Mouse (Mus musculus): ENCODE results near the gene Wdr66. TPM values are rescaled to one million over a fixed set of nuclear protein-coding genes. Genes with fewer than 3 reads are reported as not detected.
A peak's percentile ranks its signal among the peaks of the same experiment; 100 is the strongest.
"Not testable (repeated sequence)": the region's sequence is repeated elsewhere in the genome, so short reads cannot be mapped to it uniquely, and the experiment has no call there.

Wdr66 gene
- 0.84 and 1.00 TPM in 2 replicates for polyA plus RNA-seq (2015; fragmentation: Nextera tagmentation; extraction: Ambion mirVana)

DNA sequence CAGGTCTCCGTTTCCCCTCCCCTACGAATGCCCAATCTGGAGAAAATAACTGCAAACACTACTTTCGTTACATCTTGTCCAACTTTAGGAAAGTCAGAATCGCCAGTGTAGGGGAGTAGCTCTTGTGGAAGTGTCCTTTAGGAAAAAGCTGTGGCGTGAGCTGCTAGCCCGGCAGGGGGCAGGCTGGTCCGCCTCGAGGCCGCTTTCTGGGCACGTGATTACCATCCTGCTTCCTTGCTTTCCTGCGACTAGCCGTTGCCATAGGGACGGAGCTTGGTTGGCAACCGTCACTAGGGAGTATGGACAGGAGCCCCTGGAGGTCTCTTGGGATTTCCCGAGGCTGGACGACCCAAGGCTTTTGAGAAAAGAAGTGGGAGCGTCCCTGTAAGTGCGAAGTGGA lies at the start of gene Wdr66:
Gene Wdr66 (plus strand): TSS at position 269 of the 400 bp plus-strand sequence.
- Histone ChIP-seq H3K4me1 (peaks cover 9% of the 10 kb centered on the region; the same call in 1 of the 2 replicates), H3K36me3 (peaks cover 5% of the 10 kb centered on the region; the same call in 1 of the 2 replicates), H3K9me3 (no peaks in the 10 kb centered on the region), H3K9ac (no peak within 1 kb of the TSS), H3K4me3 (peak within 1 kb of the TSS; percentile 16; the same call in 1 of the 2 replicates), H3K27me3 (no peaks in the 10 kb centered on the region), H3K4me2 (peak within 1 kb of the TSS; percentile 53), H3K27ac (no peak within 1 kb of the TSS)
- peak; percentile 91; the same call in 1 of the 2 replicates for ATAC-seq (ENCODE audit: borderline replicate concordance, extremely low read depth, low FRiP score, low TSS enrichment)
- WGBS: 2% methylated on average over 18 of the region's 18 CpGs

DNA sequence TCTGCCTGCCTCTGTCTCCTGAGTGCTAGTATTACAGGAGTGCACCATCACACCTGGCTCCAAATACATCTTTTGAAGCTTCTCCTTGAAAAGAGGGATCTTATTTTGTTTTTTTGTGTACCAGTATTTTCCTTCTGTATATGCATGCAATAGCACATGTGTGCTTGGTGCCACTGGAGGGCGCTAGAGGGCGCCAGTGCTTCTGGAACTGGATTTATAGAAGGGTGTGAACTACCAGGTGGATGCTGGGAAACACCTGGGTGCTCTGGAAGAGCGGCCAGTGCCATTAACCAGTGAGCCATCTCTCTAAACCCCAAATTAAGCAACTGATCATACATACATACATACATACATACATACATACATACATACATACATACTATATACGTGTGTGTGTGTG lies 49.1 kb upstream of the Wdr66 start:
- not testable (repeated sequence) for H3K9me3 ChIP-seq; H3K36me3 ChIP-seq; ATAC-seq (ENCODE audit: borderline replicate concordance, extremely low read depth, low FRiP score, low TSS enrichment); H3K27me3 ChIP-seq; H3K4me1 ChIP-seq; H3K9ac ChIP-seq; H3K4me3 ChIP-seq; H3K27ac ChIP-seq; H3K4me2 ChIP-seq
- 46% methylated on average over 4 of the region's 4 CpGs for WGBS

DNA sequence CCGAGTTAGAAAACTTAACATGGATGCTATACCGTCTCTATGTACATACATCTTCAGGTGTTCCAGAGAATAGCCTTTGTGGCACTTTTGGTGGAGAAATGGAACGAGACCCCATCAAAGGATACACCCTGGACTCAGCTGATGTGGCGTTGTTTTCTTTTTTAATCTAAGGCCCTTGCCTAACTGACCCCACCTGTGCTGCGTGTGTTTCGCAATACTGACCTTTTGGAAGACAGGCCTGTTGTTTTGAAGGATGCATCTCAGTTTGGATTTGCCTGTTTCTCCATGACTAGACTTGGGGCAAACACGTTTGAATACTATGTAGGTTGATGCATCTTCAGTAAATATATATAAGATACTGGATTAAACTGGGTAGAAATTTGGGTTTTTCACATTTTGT lies 48.3 kb upstream of the Wdr66 start:
- not testable (repeated sequence) for H3K4me2 ChIP-seq; H3K4me1 ChIP-seq; H3K9me3 ChIP-seq; H3K27ac ChIP-seq; H3K27me3 ChIP-seq; H3K36me3 ChIP-seq; ATAC-seq (ENCODE audit: borderline replicate concordance, extremely low read depth, low FRiP score, low TSS enrichment); H3K4me3 ChIP-seq; H3K9ac ChIP-seq
- 81% methylated on average over 7 of the region's 7 CpGs for WGBS

DNA sequence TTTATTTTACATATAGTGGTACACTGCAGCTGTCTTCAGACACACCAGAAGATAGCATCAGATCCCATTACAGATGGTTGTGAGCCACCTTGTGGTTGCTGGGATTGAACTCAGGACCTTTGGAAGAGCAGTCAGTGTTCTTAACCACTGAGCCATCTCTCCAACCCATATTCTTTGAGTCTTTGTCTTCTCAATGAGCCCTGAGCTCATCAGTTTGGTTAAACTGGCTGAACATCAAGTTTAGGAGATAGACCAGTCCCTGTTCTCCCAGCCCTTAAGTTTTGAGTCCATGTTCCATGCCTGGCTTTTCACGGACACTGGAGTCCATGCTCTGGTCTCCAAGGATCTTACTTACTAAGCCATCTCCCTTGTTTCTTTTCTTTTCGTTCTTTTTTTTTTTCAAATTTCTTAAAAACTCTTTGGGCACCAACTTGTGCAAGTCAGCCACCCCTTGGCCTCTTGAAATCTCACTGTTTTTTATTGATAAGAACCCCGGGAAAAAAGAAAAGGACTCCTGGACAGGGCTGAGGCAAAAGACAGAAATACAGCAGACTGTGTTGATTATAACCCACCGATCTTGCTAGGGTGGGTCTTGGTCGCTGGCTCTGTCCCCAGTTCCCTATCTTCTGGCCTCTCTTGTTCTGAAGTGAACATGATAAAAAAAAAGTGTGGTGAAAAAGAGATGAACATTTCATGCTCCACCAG lies 29.4 kb upstream of the Wdr66 start:
- H3K27ac ChIP-seq; H3K27me3 ChIP-seq; H3K36me3 ChIP-seq; ATAC-seq (ENCODE audit: borderline replicate concordance, extremely low read depth, low FRiP score, low TSS enrichment); H3K4me1 ChIP-seq; H3K9ac ChIP-seq; H3K4me2 ChIP-seq; H3K4me3 ChIP-seq; H3K9me3 ChIP-seq: not testable (repeated sequence)
- WGBS: 79% methylated on average over 4 of the region's 5 CpGs

DNA sequence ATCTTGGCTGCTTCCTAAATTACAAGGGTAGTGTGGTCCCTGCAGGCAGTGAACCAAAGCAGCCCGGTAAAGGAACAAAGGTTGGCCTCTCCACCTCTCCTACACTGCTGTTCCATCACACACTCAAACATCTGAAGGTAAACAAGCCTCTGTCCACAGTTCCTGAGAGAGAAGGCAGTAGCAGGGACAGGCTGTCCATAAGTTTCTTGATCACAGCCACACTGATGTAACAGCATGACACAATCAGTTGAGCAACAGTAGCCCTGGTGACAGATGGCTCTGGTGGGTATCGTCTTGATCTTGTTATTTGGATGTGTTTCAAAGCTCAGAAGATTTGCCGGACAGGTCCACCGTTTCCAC lies 28.9 kb upstream of the Wdr66 start:
- Histone ChIP-seq H3K27me3 (no peaks in the 10 kb centered on the region), H3K27ac (no peak overlapping the region), H3K4me3 (no peak overlapping the region), H3K9me3 (no peaks in the 10 kb centered on the region), H3K4me1 (no peaks in the 10 kb centered on the region), H3K36me3 (no peaks in the 10 kb centered on the region), H3K9ac (no peak overlapping the region), H3K4me2 (no peak overlapping the region)
- 61% methylated on average over 4 of the region's 4 CpGs for WGBS
- no peak for ATAC-seq (ENCODE audit: borderline replicate concordance, extremely low read depth, low FRiP score, low TSS enrichment)

DNA sequence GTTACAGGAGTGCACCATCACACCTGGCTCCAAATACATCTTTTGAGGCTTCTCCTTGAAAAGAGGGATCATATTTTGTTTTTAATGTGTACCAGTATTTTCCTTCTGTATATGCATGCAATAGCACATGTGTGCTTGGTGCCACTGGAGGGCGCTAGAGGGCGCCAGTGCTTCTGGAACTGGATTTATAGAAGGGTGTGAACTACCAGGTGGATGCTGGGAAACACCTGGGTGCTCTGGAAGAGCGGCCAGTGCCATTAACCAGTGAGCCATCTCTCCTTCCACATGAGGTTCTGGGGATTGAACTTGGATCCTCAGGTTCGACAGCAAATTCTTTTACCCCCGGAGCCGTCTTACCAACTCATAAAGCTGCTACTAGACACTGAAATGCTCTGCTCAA lies 28.0 kb upstream of the Wdr66 start:
- 50% methylated on average over 6 of the region's 6 CpGs for WGBS
- H3K9ac ChIP-seq; H3K4me3 ChIP-seq; H3K36me3 ChIP-seq; ATAC-seq (ENCODE audit: borderline replicate concordance, extremely low read depth, low FRiP score, low TSS enrichment); H3K27me3 ChIP-seq; H3K4me1 ChIP-seq; H3K9me3 ChIP-seq; H3K27ac ChIP-seq; H3K4me2 ChIP-seq: not testable (repeated sequence)

DNA sequence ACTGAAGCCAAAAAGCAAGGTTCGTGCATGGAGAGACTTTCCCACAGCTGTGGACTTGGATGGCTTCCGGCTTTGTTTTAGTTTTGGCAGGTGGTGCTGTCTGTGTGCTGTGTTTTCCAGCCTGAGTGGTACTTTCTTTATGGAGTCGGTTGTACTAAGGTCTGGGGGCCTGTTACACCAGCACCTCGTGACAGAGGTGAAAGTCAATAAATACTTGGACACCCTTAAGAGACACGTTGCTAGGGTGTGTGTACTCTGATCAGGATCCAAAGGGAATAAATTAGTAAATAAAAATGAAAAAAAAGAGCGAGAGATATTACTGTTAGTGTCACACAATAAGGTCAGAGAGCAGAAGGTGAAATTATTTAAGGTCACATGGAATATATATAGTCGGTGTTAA lies 25.1 kb upstream of the Wdr66 start:
- ATAC-seq (ENCODE audit: borderline replicate concordance, extremely low read depth, low FRiP score, low TSS enrichment): no peak
- Histone ChIP-seq H3K4me3 (no peak overlapping the region), H3K9ac (no peak overlapping the region), H3K27ac (no peak overlapping the region), H3K4me1 (peaks cover 10% of the 10 kb centered on the region), H3K9me3 (no peaks in the 10 kb centered on the region), H3K36me3 (no peaks in the 10 kb centered on the region), H3K4me2 (no peak overlapping the region), H3K27me3 (no peaks in the 10 kb centered on the region)
- 81% methylated on average over 7 of the region's 7 CpGs for WGBS

DNA sequence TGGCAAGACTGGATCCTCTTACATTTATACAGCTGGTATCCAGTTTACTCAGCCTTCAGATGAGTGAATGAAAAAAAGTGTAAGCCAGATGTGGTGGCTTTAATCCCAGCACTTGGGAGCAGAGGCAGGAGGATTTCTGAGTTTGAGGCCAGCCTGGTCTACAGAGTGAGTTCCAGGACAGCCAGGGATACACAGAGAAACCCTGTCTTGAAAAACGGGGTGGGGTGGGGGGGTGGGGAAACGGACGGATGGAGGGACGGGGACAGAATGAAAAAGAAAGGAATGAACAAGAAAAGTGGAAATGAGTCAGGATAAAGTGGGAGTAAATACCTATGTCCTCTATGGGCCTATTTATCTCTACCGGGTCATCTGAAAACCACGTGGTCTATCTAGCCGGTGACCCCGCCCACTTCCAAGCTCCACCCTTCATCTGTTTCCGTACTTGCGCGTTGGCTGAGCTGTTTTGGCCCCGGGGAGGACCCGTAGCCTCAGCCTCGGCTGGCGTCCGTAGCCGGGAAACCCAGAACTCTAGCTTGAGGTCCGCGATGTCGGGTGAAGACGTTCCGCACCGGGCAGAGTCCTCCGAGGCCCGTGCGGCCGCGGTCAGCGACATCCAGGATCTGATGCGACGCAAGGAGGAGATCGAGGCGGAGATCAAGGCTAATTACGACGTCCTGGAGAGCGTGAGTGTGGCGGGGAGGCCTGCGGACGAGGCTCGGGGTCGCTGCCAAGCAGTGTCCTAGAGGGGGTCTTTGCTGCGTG lies 24.0 kb upstream of the Wdr66 start:
- 3% methylated on average over 42 of the region's 42 CpGs for WGBS
- peak; percentile 86 for ATAC-seq (ENCODE audit: borderline replicate concordance, extremely low read depth, low FRiP score, low TSS enrichment)
- Histone ChIP-seq H3K27me3 (no peaks in the 10 kb centered on the region), H3K36me3 (no peaks in the 10 kb centered on the region), H3K27ac (no peak overlapping the region), H3K9me3 (no peaks in the 10 kb centered on the region), H3K4me1 (peaks cover 10% of the 10 kb centered on the region), H3K9ac (peak overlapping the region; percentile 96), H3K4me2 (peak overlapping the region; percentile 68), H3K4me3 (peak overlapping the region; percentile 92)

DNA sequence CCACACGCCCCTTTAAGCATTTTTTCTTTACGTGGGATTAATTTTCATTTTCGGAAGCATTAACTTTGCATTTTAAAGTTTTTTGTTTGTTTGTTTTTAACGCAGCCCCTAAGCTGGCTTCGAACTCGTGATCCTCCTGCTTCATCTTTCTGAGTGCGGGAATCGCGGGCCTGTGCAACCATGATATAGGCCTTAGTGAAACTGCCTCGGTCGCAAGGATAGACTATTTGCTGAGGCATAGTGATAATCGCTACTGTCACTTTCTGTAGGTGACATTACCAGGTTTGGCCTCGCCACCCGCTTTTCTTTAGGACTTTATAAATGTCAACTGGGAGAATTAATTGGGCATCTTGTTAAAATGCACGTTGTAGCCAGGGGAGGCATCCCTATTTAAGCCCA lies 23.4 kb upstream of the Wdr66 start:
- Histone ChIP-seq H3K27ac (no peak overlapping the region), H3K4me1 (peaks cover 10% of the 10 kb centered on the region), H3K9me3 (no peaks in the 10 kb centered on the region), H3K27me3 (no peaks in the 10 kb centered on the region), H3K9ac (peak overlapping the region; percentile 96), H3K36me3 (no peaks in the 10 kb centered on the region), H3K4me3 (peak overlapping the region; percentile 92), H3K4me2 (peak overlapping the region; percentile 68)
- ATAC-seq (ENCODE audit: borderline replicate concordance, extremely low read depth, low FRiP score, low TSS enrichment): no peak
- WGBS: 7% methylated on average over 15 of the region's 15 CpGs

DNA sequence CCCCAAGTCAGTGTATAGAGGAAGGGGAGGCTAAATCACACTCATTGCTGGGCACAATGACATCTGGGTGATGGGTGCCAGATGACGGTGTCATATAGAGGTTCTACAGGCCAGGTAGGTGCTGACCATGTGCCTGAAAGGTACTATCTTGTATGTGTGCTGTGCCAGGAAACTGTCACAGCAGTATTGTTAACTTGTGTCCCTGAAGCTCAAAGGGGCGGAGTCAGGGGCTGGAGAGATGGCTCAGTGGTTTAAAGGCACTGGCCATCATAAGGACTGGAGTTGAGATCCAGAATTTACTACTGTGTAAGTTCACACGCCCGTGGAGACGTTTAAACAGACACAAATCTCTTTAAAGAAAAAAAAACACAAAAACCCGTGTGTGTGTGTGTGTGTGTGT lies 22.6 kb upstream of the Wdr66 start:
- Histone ChIP-seq H3K9me3 (no peaks in the 10 kb centered on the region), H3K27ac (no peak overlapping the region), H3K4me2 (peak overlapping the region; percentile 68), H3K9ac (peak overlapping the region; percentile 12; the same call in 1 of the 2 replicates), H3K27me3 (no peaks in the 10 kb centered on the region), H3K4me1 (peaks cover 10% of the 10 kb centered on the region), H3K36me3 (no peaks in the 10 kb centered on the region), H3K4me3 (peak overlapping the region; percentile 92; the same call in 1 of the 2 replicates)
- WGBS: 87% methylated on average over 6 of the region's 6 CpGs
- ATAC-seq (ENCODE audit: borderline replicate concordance, extremely low read depth, low FRiP score, low TSS enrichment): no peak

DNA sequence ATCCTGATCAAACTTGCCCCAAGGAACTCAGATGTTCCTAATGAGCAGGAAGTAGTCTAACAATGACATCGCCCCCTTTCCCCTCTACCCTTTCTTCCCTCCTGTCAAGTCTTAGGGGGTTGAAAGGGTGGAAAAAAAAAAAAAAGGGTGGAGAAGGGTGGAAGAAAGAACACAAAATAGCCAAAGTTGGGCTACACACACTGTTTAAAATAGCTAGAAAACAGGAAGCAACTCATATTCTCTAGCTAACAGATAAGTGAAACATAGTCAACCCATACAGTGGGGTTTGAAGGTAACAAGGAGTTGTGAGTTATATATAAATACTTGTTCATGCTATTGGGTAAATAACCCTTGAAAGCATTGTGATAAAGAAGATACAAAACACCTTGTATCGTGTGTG lies 19.7 kb upstream of the Wdr66 start:
- no peak overlapping the region for H3K4me2 ChIP-seq
- H3K4me1 ChIP-seq: peaks cover 10% of the 10 kb centered on the region
- WGBS: 84% methylated on average over 2 of the region's 2 CpGs
- H3K27me3 ChIP-seq: no peaks in the 10 kb centered on the region
- H3K36me3 ChIP-seq: peaks cover 8% of the 10 kb centered on the region; the same call in 1 of the 2 replicates
- no peak overlapping the region for H3K4me3 ChIP-seq
- ATAC-seq (ENCODE audit: borderline replicate concordance, extremely low read depth, low FRiP score, low TSS enrichment): no peak
- H3K27ac ChIP-seq: no peak overlapping the region
- no peak overlapping the region for H3K9ac ChIP-seq
- no peaks in the 10 kb centered on the region for H3K9me3 ChIP-seq

DNA sequence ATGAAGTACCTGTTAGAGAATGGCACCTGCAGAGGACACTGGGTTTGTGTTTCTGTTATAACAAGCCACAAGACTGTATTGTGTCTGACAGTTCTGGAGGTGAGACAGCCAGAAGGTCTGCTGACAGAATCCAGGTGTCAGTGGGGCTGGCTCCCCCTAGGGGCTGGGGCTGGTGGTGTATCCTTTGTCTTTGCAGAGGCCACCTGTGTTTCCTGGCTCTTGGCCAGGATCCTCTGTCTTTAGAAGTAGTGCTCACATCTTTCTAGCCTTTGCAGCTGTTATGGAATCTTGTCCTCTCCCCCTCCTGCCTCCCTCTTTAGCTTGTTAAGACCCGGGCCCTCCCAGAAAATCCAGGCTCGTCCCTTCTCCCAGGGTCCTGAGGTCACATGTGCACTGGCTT lies 16.2 kb upstream of the Wdr66 start:
- H3K4me2 ChIP-seq: no peak overlapping the region
- no peak overlapping the region for H3K27ac ChIP-seq
- peaks cover 19% of the 10 kb centered on the region; the same call in 1 of the 2 replicates for H3K36me3 ChIP-seq
- H3K4me1 ChIP-seq: no peaks in the 10 kb centered on the region
- no peak overlapping the region for H3K4me3 ChIP-seq
- H3K9ac ChIP-seq: no peak overlapping the region
- 17% methylated on average over 2 of the region's 2 CpGs for WGBS
- no peaks in the 10 kb centered on the region for H3K27me3 ChIP-seq
- no peaks in the 10 kb centered on the region for H3K9me3 ChIP-seq
- ATAC-seq (ENCODE audit: borderline replicate concordance, extremely low read depth, low FRiP score, low TSS enrichment): no peak
